Mouse (Mus musculus) left cerebral cortex, adult 8-10 months (tissue): ENCODE results near the gene Pdzrn4. TPM values are rescaled to one million over a fixed set of nuclear protein-coding genes. Genes with fewer than 3 reads are reported as not detected.
A peak's percentile ranks its signal among the peaks of the same experiment; 100 is the strongest.
"Not testable (repeated sequence)": the region's sequence is repeated elsewhere in the genome, so short reads cannot be mapped to it uniquely, and the experiment has no call there.

ENCODE experiments used
- DNase-seq, 2 experiments: peaks; one replicate each; pipeline ENCODE4 v3.0.0; 2022; ENCODE audit warnings: low spot score in 2 of 2
- total RNA-seq, 4 experiments: library from RNA; stranded (reverse); gene quantifications; 2 replicates each; pipeline ENCODE4 v1.2.4; 2022

Gene Pdzrn4
- 10 to 100 TPM in 1 of 4 experiments, 1 to 10 TPM in 3; 8.8 to 11.0 (median 9.7) TPM for total RNA-seq

- peak; percentile 13 to 35 for DNase-seq
Observed at GRCm38 (mm10) chr15:92396770-92397608, at the start of gene Pdzrn4. TSS of gene Pdzrn4 (plus strand) at chr15:92396881.

- no peak for DNase-seq
Observed at GRCm38 (mm10) chr15:92347426-92347825, 49.3 kb upstream of the Pdzrn4 start.

GRCm38 (mm10) chr15:92347902-92348301 lies 48.8 kb upstream of the Pdzrn4 start:
- no peak for DNase-seq

GRCm38 (mm10) chr15:92348453-92348852 lies 48.2 kb upstream of the Pdzrn4 start:
- DNase-seq: not testable (repeated sequence)

- DNase-seq: no peak
Observed at GRCm38 (mm10) chr15:92364153-92364552, 32.5 kb upstream of the Pdzrn4 start.

GRCm38 (mm10) chr15:92364592-92364991 lies 32.1 kb upstream of the Pdzrn4 start:
- DNase-seq: no peak

GRCm38 (mm10) chr15:92394811-92395210 lies 1.9 kb upstream of the Pdzrn4 start:
- DNase-seq: no peak

GRCm38 (mm10) chr15:92398747-92399146 lies 2.1 kb downstream of the Pdzrn4 start:
- no peak for DNase-seq

GRCm38 (mm10) chr15:92399278-92399677 lies 2.6 kb downstream of the Pdzrn4 start:
- DNase-seq: no peak

GRCm38 (mm10) chr15:92401554-92401953 lies 4.9 kb downstream of the Pdzrn4 start:
- DNase-seq: no peak

- no peak for DNase-seq
Observed at GRCm38 (mm10) chr15:92415323-92415722, 18.6 kb downstream of the Pdzrn4 start.

- DNase-seq: no peak
Observed at GRCm38 (mm10) chr15:92416141-92416540, 19.5 kb downstream of the Pdzrn4 start.

- DNase-seq: no peak
Observed at GRCm38 (mm10) chr15:92416658-92417057, 20.0 kb downstream of the Pdzrn4 start.

- DNase-seq: no peak
Observed at GRCm38 (mm10) chr15:92417120-92417519, 20.4 kb downstream of the Pdzrn4 start.

GRCm38 (mm10) chr15:92434605-92435004 lies 37.9 kb downstream of the Pdzrn4 start:
- no peak for DNase-seq

GRCm38 (mm10) chr15:92435306-92435705 lies 38.6 kb downstream of the Pdzrn4 start:
- no peak for DNase-seq

- DNase-seq: no peak
Observed at GRCm38 (mm10) chr15:92441630-92442180, 45.0 kb downstream of the Pdzrn4 start.

- DNase-seq: peak in 1 of 2 experiments; percentile 23
Observed at GRCm38 (mm10) chr15:92447708-92448147, 51.0 kb downstream of the Pdzrn4 start.

- no peak for DNase-seq
Observed at GRCm38 (mm10) chr15:92449112-92449511, 52.4 kb downstream of the Pdzrn4 start.

- DNase-seq: no peak
Observed at GRCm38 (mm10) chr15:92452620-92453019, 55.9 kb downstream of the Pdzrn4 start.

GRCm38 (mm10) chr15:92482198-92482597 lies 85.5 kb downstream of the Pdzrn4 start:
- peak in 1 of 2 experiments; percentile 22 for DNase-seq

GRCm38 (mm10) chr15:92491376-92491775 lies 94.7 kb downstream of the Pdzrn4 start:
- peak in 1 of 2 experiments; percentile 25 for DNase-seq
